Mouse (Mus musculus): ENCODE data around the gene Tenm2. TPM values are rescaled to one million over a fixed set of nuclear protein-coding genes. Genes with fewer than 3 reads are reported as not detected.

Tenm2 gene
- polyA plus RNA-seq, 1 experiment from 2014 or later = 5.5 TPM

DNA sequence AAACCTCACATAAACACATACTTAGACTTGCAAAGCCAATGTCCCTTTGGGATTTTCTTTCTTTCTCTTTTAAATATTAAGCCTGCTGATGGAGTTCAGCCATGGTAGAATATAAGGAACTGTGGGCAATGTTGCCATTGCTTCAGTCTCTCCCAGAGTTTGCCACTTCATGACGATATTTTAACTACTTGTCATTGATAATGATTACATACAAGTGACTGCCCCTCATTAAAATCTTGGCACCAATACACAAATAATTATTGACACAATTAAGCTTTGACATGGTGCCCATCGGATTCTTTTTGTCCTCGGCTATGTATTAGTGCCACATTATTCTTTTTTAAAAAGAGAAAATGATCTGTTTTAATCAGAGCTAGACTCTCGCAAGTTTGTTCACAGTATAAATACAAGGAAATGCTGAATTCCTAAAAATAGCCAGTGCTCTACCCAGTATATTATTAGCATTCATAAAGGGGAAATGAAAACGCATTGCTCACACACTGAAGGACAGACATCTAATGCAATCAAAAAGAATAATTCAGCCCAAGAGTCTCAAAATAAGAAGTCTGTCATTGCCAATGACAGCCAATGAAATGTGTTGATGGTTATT is 158.7 kb downstream of the Tenm2 start:
- Histone ChIP-seq H3K27ac (replicated peaks) (no peak overlapping the region), H3K4me3 (replicated peaks) (no peak overlapping the region), H3K4me1 (no peaks in the 10 kb centered on the region), H3K9me3 (replicated peaks) (no peaks in the 10 kb centered on the region), H3K27me3 (no peaks in the 10 kb centered on the region), H3K9ac (no peak overlapping the region), H3K36me3 (no peaks in the 10 kb centered on the region), H3K4me2 (replicated peaks) (no peak overlapping the region)
- 84% methylated on average over 5 of the region's 5 CpGs for WGBS
- no peak for ATAC-seq (ENCODE audit: insufficient number of reproducible peaks, low FRiP score, low TSS enrichment, low read depth)

DNA sequence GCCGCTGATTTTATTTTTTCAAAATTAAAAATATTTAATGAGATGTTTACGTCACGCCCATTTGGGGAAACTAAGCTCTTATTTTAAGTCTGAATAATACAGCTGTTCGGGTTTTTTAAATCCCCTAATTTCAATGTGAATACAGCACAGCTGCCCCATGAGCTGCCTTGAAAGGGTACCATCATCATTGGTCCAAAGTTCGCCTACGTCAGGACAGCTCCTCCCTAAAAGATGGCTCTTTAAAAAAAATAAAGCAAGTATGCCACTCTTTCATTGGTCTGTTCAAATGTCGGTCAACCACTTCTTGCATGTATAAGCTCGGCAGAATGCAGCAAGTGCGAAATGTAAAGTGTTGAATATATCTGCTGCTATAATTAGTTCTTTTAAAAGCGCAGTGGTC is 160.4 kb downstream of the Tenm2 start:
- WGBS = 91% methylated on average over 10 of the region's 10 CpGs
- no peaks in the 10 kb centered on the region for H3K9me3 ChIP-seq (replicated peaks)
- no peak overlapping the region for H3K4me2 ChIP-seq (replicated peaks)
- H3K27me3 ChIP-seq = no peaks in the 10 kb centered on the region
- no peaks in the 10 kb centered on the region for H3K4me1 ChIP-seq
- no peak overlapping the region for H3K27ac ChIP-seq (replicated peaks)
- no peaks in the 10 kb centered on the region for H3K36me3 ChIP-seq
- no peak overlapping the region for H3K9ac ChIP-seq
- H3K4me3 ChIP-seq (replicated peaks) = no peak overlapping the region
- no peak for ATAC-seq (ENCODE audit: insufficient number of reproducible peaks, low FRiP score, low TSS enrichment, low read depth)

DNA sequence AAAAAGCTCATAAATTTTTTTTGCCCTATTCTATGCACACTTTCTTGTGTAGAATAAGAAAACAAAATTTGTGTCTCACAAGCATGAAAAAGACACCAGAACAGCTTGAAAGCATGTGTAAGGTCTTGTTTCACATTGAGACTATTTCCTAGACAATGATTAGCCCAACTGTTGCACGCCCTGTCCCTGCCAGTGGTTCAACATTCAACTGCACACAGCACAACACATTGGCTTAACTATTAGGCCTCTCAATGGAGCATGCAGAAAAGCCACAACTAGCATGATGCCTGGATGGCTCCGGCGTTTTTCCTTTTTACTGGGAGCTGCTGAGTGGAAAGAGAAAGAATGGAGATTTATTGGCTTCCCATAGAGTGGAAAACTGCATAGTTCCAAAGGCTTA is 170.3 kb downstream of the Tenm2 start:
- Histone ChIP-seq H3K27me3 (no peaks in the 10 kb centered on the region), H3K9ac (no peak overlapping the region), H3K4me2 (replicated peaks) (no peak overlapping the region), H3K9me3 (replicated peaks) (no peaks in the 10 kb centered on the region), H3K4me1 (no peaks in the 10 kb centered on the region), H3K27ac (replicated peaks) (no peak overlapping the region), H3K4me3 (replicated peaks) (no peak overlapping the region), H3K36me3 (no peaks in the 10 kb centered on the region)
- no peak for ATAC-seq (ENCODE audit: insufficient number of reproducible peaks, low FRiP score, low TSS enrichment, low read depth)
- WGBS = 76% methylated on average over 3 of the region's 3 CpGs

DNA sequence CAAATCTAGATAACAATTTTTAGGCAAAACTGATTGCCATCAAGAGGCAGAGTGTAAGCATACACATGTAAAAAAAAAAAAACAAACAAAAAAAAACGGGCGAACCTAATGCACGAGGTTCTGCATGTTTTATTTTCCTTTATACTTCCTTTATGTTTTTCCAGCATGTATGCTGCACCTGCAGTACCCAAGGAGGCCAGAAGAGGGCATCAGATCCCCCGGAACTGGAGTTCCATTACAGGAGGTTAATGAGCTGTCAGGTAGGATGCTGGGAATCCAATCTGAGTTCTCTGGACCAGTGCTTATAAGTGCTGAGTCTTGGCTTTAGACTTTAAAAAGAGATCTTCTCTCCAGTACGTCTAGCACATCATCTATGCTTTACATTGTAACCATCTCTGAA is 189.1 kb downstream of the Tenm2 start:
- Histone ChIP-seq H3K4me3 (replicated peaks) (no peak overlapping the region), H3K27me3 (no peaks in the 10 kb centered on the region)
- 63% methylated on average over 5 of the region's 5 CpGs for WGBS

DNA sequence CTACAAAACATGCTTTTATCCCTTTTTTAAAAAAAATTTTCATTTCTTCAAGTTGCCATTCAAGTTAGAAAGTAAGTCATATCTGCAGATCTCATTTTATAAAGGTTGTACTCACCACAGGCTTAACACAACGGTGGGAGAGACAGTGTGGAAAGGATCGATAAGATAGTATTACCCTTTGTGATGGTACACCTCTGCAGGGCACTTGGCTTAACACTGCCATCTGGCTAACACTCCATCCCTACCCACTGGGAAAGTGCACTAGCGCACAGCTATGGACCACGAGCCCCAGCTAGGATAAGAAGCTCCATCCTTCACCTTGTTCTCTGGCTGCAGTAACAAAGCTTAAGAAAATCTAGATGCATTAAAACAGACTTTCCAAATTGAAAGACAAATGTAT is 194.5 kb downstream of the Tenm2 start:
- H3K9me3 ChIP-seq (replicated peaks) = no peaks in the 10 kb centered on the region
- no peak overlapping the region for H3K4me2 ChIP-seq (replicated peaks)
- H3K27ac ChIP-seq (replicated peaks) = no peak overlapping the region
- no peaks in the 10 kb centered on the region for H3K4me1 ChIP-seq
- H3K9ac ChIP-seq = no peak overlapping the region
- ATAC-seq (ENCODE audit: insufficient number of reproducible peaks, low FRiP score, low TSS enrichment, low read depth) = no peak
- H3K4me3 ChIP-seq (replicated peaks) = no peak overlapping the region
- WGBS = 79% methylated on average over 4 of the region's 4 CpGs
- no peaks in the 10 kb centered on the region for H3K27me3 ChIP-seq
- H3K36me3 ChIP-seq = no peaks in the 10 kb centered on the region

More for the DNA sequence above, 189.1 kb downstream of the Tenm2 start:
- Histone ChIP-seq H3K4me1 (no peaks in the 10 kb centered on the region), H3K9me3 (replicated peaks) (no peaks in the 10 kb centered on the region), H3K27ac (replicated peaks) (no peak overlapping the region), H3K9ac (no peak overlapping the region), H3K4me2 (replicated peaks) (no peak overlapping the region), H3K36me3 (no peaks in the 10 kb centered on the region)
- no peak for ATAC-seq (ENCODE audit: insufficient number of reproducible peaks, low FRiP score, low TSS enrichment, low read depth)

DNA sequence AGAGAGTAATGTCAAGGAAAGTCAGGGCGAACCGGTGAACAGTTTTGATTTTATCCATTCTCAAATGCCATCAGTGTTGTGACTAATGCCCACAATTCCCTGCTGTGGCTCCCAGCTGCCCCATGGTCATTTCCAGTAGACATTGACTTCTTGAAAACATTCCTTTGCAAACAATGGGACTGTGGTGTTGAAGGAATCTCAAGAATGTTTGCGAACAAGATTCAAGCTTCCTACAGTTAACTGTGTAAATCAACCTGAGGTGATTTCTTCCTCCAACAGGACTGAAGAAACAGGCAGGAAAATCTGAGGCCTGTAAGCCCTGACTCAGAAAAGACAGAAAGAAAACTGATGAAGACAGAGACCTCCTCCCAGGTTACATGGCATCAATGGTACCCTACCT is 196.5 kb downstream of the Tenm2 start:
- no peaks in the 10 kb centered on the region for H3K4me1 ChIP-seq
- H3K4me2 ChIP-seq (replicated peaks) = no peak overlapping the region
- 82% methylated on average over 3 of the region's 3 CpGs for WGBS
- H3K4me3 ChIP-seq (replicated peaks) = no peak overlapping the region
- H3K27ac ChIP-seq (replicated peaks) = no peak overlapping the region
- ATAC-seq (ENCODE audit: insufficient number of reproducible peaks, low FRiP score, low TSS enrichment, low read depth) = no peak
- no peaks in the 10 kb centered on the region for H3K27me3 ChIP-seq
- H3K9ac ChIP-seq = no peak overlapping the region
- no peaks in the 10 kb centered on the region for H3K9me3 ChIP-seq (replicated peaks)
- no peaks in the 10 kb centered on the region for H3K36me3 ChIP-seq

DNA sequence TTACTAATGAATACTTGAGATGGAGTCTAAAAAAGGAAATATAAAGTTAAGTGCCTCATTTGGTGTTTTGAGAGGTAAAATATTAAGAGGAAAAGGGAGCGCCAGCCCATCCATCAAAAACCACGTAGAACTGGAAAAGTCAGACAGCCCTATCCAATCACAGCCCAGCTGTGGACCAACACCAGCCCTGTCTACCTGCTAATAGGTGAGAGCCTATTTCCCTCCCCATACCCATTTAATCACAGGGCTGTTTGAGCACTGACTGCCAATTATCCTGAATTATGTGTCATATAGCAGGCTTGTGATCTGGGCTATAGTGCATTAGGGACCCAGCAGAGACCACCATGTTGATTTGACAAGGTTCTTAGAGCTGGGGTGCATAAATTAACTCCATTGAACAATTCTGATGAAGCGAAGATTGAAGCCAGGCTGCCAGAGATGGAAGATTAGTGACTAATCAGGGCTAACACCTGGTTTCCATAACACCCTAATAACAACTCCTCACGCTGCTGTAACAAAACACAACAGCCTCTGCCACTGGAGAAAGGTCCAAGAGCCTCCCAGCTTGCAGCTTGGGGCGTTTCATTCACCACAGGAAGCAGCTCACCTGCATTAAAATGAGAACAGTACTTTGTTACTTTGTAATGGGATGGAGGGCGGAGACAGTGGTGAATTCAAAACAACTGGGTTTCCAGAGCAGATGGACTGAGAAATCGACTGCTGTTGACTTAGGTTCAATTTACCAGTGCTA is 204.3 kb downstream of the Tenm2 start:
- H3K27me3 ChIP-seq = no peaks in the 10 kb centered on the region
- H3K36me3 ChIP-seq = no peaks in the 10 kb centered on the region
- no peak overlapping the region for H3K4me2 ChIP-seq (replicated peaks)
- H3K27ac ChIP-seq (replicated peaks) = no peak overlapping the region
- no peak overlapping the region for H3K4me3 ChIP-seq (replicated peaks)
- whole genome bisulfite sequencing = 38% methylated on average over 7 of the region's 7 CpGs
- no peak overlapping the region for H3K9ac ChIP-seq
- H3K9me3 ChIP-seq (replicated peaks) = no peaks in the 10 kb centered on the region
- ATAC-seq (ENCODE audit: insufficient number of reproducible peaks, low FRiP score, low TSS enrichment, low read depth) = no peak
- H3K4me1 ChIP-seq = no peaks in the 10 kb centered on the region

DNA sequence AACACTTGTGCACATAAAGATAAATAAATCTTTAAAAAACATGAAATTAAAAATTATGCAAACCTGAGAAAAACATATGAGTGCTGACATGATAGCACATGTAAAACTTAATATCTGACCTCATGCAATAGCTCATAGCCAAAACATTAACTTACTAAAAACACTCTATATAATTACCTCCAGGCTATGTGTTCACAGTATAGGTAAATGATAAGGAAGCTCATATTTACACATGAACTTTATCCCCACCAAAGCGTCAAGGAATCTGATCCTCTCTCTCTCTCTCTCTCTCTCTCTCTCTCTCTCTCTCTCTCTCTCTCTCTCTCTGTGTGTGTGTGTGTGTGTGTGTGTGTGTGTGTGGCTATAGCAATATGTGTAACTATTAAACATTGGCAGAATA is 223.9 kb downstream of the Tenm2 start:
- no peak overlapping the region for H3K9ac ChIP-seq
- no peak for ATAC-seq (ENCODE audit: insufficient number of reproducible peaks, low FRiP score, low TSS enrichment, low read depth)
- H3K27me3 ChIP-seq = no peaks in the 10 kb centered on the region
- no peak overlapping the region for H3K27ac ChIP-seq (replicated peaks)
- no peak overlapping the region for H3K4me3 ChIP-seq (replicated peaks)
- no peaks in the 10 kb centered on the region for H3K4me1 ChIP-seq
- WGBS = 64% methylated on average over 1 of the region's 1 CpGs
- H3K4me2 ChIP-seq (replicated peaks) = no peak overlapping the region
- no peaks in the 10 kb centered on the region for H3K36me3 ChIP-seq
- no peaks in the 10 kb centered on the region for H3K9me3 ChIP-seq (replicated peaks)

DNA sequence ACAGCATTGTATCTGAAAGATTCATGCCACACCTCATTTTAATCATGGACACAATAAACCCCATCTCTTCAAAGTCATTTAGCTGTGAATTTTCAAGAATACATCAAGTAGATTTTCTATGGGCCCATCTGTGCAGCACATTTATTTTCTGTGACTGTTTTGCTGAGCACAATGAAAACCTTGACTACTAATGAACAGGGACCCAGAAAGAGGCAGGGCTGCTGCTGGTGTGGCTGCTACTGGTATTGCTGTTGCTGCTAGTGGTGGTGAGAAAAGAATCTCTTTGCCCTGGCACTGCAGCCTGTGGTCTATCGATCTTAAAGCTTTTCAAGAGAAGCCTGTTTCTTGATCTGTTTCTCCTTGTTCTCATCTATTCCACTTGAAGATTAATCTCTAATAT is 226.5 kb downstream of the Tenm2 start:
- Histone ChIP-seq H3K4me3 (replicated peaks) (no peak overlapping the region), H3K36me3 (no peaks in the 10 kb centered on the region), H3K9ac (no peak overlapping the region), H3K27me3 (no peaks in the 10 kb centered on the region), H3K27ac (replicated peaks) (no peak overlapping the region), H3K4me2 (replicated peaks) (no peak overlapping the region), H3K9me3 (replicated peaks) (no peaks in the 10 kb centered on the region), H3K4me1 (no peaks in the 10 kb centered on the region)
- 79% methylated on average over 1 of the region's 1 CpGs for WGBS
- ATAC-seq (ENCODE audit: insufficient number of reproducible peaks, low FRiP score, low TSS enrichment, low read depth) = no peak

DNA sequence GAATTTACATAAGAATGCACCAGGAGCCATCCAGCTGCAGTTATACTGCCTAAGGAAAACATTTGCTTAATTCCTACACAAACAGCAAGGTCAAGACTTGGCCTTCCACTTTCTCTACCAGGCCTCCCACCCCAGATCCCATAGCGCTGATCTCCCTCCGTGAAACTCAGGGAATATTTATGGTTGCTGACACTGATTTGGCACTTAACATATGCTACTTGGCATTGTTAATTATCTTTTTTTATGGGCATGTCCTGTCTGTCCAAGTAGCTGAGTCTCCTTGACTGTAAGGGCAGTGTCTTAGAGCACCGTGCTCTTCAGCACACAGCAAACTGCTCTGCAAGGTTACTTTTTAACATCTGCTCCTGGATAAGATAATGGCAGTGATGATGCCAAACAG is 238.1 kb downstream of the Tenm2 start:
- H3K4me3 ChIP-seq (replicated peaks) = no peak overlapping the region
- no peak overlapping the region for H3K27ac ChIP-seq (replicated peaks)
- no peaks in the 10 kb centered on the region for H3K4me1 ChIP-seq
- no peak overlapping the region for H3K9ac ChIP-seq
- no peaks in the 10 kb centered on the region for H3K9me3 ChIP-seq (replicated peaks)
- no peaks in the 10 kb centered on the region for H3K27me3 ChIP-seq
- H3K4me2 ChIP-seq (replicated peaks) = no peak overlapping the region
- ATAC-seq (ENCODE audit: insufficient number of reproducible peaks, low FRiP score, low TSS enrichment, low read depth) = no peak
- H3K36me3 ChIP-seq = no peaks in the 10 kb centered on the region
- WGBS = 68% methylated on average over 3 of the region's 3 CpGs

DNA sequence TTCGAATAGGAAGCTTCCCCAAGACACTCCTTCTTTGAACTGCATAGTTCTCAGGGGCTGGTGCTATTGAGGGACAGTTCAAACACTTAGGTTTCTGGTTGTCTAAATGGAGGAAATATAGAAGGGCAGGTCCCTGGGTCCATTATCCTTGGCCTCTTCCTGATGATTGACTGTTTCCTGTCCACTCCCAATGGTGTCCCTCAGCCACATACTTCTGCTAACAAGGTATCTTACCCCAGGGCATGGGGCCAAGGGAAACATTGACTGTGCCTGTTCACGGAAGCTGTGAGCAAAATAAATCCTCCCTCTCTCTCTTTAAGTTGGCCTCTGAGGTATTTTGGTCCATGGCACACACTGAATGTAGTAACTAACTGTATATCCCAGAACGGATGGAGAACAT is 244.9 kb downstream of the Tenm2 start:
- Histone ChIP-seq H3K36me3 (no peaks in the 10 kb centered on the region), H3K27ac (replicated peaks) (no peak overlapping the region), H3K9me3 (replicated peaks) (no peaks in the 10 kb centered on the region), H3K4me2 (replicated peaks) (no peak overlapping the region), H3K4me3 (replicated peaks) (no peak overlapping the region), H3K9ac (no peak overlapping the region), H3K27me3 (no peaks in the 10 kb centered on the region), H3K4me1 (no peaks in the 10 kb centered on the region)
- ATAC-seq (ENCODE audit: insufficient number of reproducible peaks, low FRiP score, low TSS enrichment, low read depth) = no peak
- 65% methylated on average over 3 of the region's 3 CpGs for WGBS
